Mouse (Mus musculus) MEL (cell line): ENCODE measurements at regions not wholly inside any gene's neighbourhood (a gene's known extent, or its start where the extent isn't known, plus 50 kb on each side); places are given as distances from the start of the nearest gene placed in this dataset.

ENCODE experiments used
- DNase-seq: peaks from one replicate; pipeline ENCODE4 v3.0.0; 2011; ENCODE audit warnings: low read depth, low spot score
- H3K27ac ChIP-seq: 2 replicates; pipeline ENCODE4 v1.5.1; 2012; ENCODE audit warnings: low read depth, mild to moderate bottlenecking, control low read depth, low read length, moderate library complexity; ENCODE audit not compliant: control insufficient read depth
- H3K27me3 ChIP-seq, 2 experiments: fragments of 150-350 bp in 1 of 2; sonication (generic) in 1 of 2; 2 replicates each; pipeline ENCODE4 v1.6.1; 2012; ENCODE audit warnings: low read length in 2 of 2, mild to moderate bottlenecking in 2 of 2, improper control_type of control experiment in 1 of 2, moderate library complexity in 1 of 2; ENCODE audit not compliant: insufficient read depth in 2 of 2, control insufficient read depth in 1 of 2
- H3K36me3 ChIP-seq, 2 experiments: 2 replicates each; pipeline ENCODE4 v1.6.1; 2012 to 2014; ENCODE audit warnings: low read length in 2 of 2, improper control_type of control experiment in 1 of 2, inconsistent platforms in 1 of 2, mild to moderate bottlenecking in 1 of 2; ENCODE audit not compliant: insufficient read depth in 2 of 2, control insufficient read depth in 1 of 2
- H3K4me1 ChIP-seq, 2 experiments: fragments of 150-350 bp in 1 of 2; sonication (generic) in 1 of 2; 2 replicates each; pipeline ENCODE4 v1.6.1; 2012; ENCODE audit warnings: low read length in 2 of 2, improper control_type of control experiment in 1 of 2, mild to moderate bottlenecking in 1 of 2; ENCODE audit not compliant: insufficient read depth in 2 of 2, control insufficient read depth in 1 of 2
- H3K4me3 ChIP-seq, 2 experiments: fragments of 150-350 bp in 1 of 2; sonication (generic) in 1 of 2; 2 replicates each; pipeline ENCODE4 v1.5.1; 2012; ENCODE audit warnings: low read depth in 2 of 2, low read length in 2 of 2, mild to moderate bottlenecking in 2 of 2, moderate library complexity in 2 of 2, control low read depth in 1 of 2, improper control_type of control experiment in 1 of 2; ENCODE audit not compliant: control insufficient read depth in 1 of 2, insufficient read depth in 1 of 2
- H3K79me2 ChIP-seq: 2 replicates; pipeline ENCODE4 v1.6.1; 2012; ENCODE audit warnings: mild to moderate bottlenecking, low read length, moderate library complexity; ENCODE audit not compliant: control insufficient read depth, poor library complexity, insufficient read depth
- H3K9ac ChIP-seq: 2 replicates; pipeline ENCODE4 v1.6.1; 2012; ENCODE audit warnings: low read depth, mild to moderate bottlenecking, control low read depth, low read length, moderate library complexity; ENCODE audit not compliant: control insufficient read depth, poor library complexity, severe bottlenecking
- H3K9me3 ChIP-seq: fragments of 150-350 bp; sonication (generic); replicated peaks from 2 replicates; pipeline ENCODE4 v1.6.1; 2012; ENCODE audit warnings: mild to moderate bottlenecking, low read length, improper control_type of control experiment, moderate library complexity; ENCODE audit not compliant: insufficient read depth
- CHD2 ChIP-seq: IDR thresholded peaks from 2 replicates; pipeline ENCODE4 v1.6.1; 2011; ENCODE audit warnings: low read length, improper control_type of control experiment
- E2F4 ChIP-seq: IDR thresholded peaks from 2 replicates; pipeline ENCODE4 v1.6.1; 2011; ENCODE audit warnings: low read depth, low read length, improper control_type of control experiment, borderline replicate concordance
- ELF1 ChIP-seq: IDR thresholded peaks from 2 replicates; pipeline ENCODE4 v1.6.1; 2014; ENCODE audit warnings: low read depth, mild to moderate bottlenecking, inconsistent platforms, low read length, improper control_type of control experiment, moderate library complexity
- HCFC1 ChIP-seq: IDR thresholded peaks from 2 replicates; pipeline ENCODE4 v1.6.1; 2012; ENCODE audit warnings: low read depth, mild to moderate bottlenecking, inconsistent platforms, low read length, improper control_type of control experiment, moderate library complexity
- MYB ChIP-seq: IDR thresholded peaks from 2 replicates; pipeline ENCODE4 v1.6.1; 2011; ENCODE audit warnings: mild to moderate bottlenecking, low read depth, low read length, improper control_type of control experiment
- POLR2A ChIP-seq, 2 experiments: IDR thresholded peaks; 2 replicates each; pipeline ENCODE4 v1.6.1; 2011 to 2012; ENCODE audit warnings: low read length in 2 of 2, mild to moderate bottlenecking in 2 of 2, control low read depth in 1 of 2, improper control_type of control experiment in 1 of 2, low read depth in 1 of 2, moderate library complexity in 1 of 2; ENCODE audit not compliant: control insufficient read depth in 1 of 2, insufficient read depth in 1 of 2, poor library complexity in 1 of 2
- SIN3A ChIP-seq: IDR thresholded peaks from 2 replicates; pipeline ENCODE4 v1.6.1; 2012; ENCODE audit warnings: low read length, improper control_type of control experiment, inconsistent platforms
- SMC3 ChIP-seq: IDR thresholded peaks from 2 replicates; pipeline ENCODE4 v1.6.1; 2011; ENCODE audit warnings: low read depth, low read length, improper control_type of control experiment
- TAL1 ChIP-seq: IDR thresholded peaks from 2 replicates; pipeline ENCODE4 v1.6.1; 2012; ENCODE audit warnings: mild to moderate bottlenecking, inconsistent platforms, low read length, moderate library complexity, mixed read lengths
- TCF12 ChIP-seq: IDR thresholded peaks from 2 replicates; pipeline ENCODE4 v1.6.1; 2014; ENCODE audit warnings: low read depth, mild to moderate bottlenecking, inconsistent platforms, low read length, improper control_type of control experiment, moderate library complexity
- UBTF ChIP-seq: IDR thresholded peaks from 2 replicates; pipeline ENCODE4 v1.6.1; 2012; ENCODE audit warnings: low read depth, mild to moderate bottlenecking, inconsistent platforms, low read length, improper control_type of control experiment, moderate library complexity, borderline replicate concordance; ENCODE audit not compliant: insufficient read depth

DNA sequence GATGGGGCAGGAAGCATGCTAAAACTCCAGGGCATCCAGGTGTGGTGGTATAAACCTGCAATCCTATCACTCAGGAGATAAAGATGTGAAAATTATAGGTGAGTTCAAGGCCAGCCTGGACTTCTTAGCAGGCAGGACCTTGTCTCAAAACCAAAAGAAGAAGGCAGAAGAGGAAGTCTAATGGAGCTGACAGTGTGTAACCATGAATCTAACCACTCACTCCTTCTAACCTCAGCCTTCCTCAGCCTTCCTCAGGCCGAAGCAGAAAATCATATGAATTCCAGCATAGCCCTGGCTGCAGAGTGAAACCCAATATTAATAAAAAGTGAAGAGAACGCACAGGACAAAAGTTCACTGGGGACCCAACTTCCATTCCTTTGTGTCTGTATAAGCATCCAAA, 128.2 kb upstream of the Jarid2 start:
- H3K9me3 ChIP-seq: no peaks in the 10 kb centered on the region
- no peak overlapping the region for H3K4me3 ChIP-seq
- H3K27me3 ChIP-seq: peaks cover 0 to 2% of the 10 kb centered on the region in 2 experiments; a peak in 1 of 4 replicates
- H3K4me1 ChIP-seq: no peaks in the 10 kb centered on the region
- no peak overlapping the region for H3K27ac ChIP-seq
- H3K9ac ChIP-seq: no peak overlapping the region
- no peaks in the 10 kb centered on the region for H3K36me3 ChIP-seq
- TF ChIP-seq TCF12 (no peak), SIN3A (no peak), SMC3 (no peak), POLR2A (IDR thresholded peaks at IDR 0.05; ENCODE audit: control insufficient read depth in 1 of 2, insufficient read depth in 1 of 2, low read depth in 1 of 2, low read length in 2 of 2, poor library complexity in 1 of 2) (no peak)
- TF ChIP-seq, all 39 proteins: peak for 0
- no peaks in the 10 kb centered on the region for H3K79me2 ChIP-seq
- no peak for DNase-seq

DNA sequence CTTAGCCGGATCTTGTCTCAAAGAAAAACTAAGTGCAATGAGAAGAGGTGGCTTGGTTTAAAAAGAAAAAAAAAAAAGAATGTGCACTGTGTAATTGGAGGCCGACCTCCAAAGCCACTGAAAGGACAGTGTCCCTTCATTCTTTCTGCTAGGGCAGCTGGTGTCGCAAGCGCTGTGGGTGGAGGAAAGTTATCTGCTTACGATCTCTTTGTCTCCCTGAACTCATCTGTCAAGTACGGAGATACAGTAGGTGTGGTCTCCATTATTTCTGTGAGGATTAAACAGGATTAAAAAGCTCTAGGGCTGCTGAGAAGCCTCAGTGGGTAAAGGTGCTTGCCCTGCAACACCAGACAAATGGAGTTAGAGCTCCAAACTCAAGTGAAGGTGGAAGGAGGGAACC, 126.6 kb upstream of the Jarid2 start:
- H3K9ac ChIP-seq: no peak overlapping the region
- H3K4me1 ChIP-seq: no peaks in the 10 kb centered on the region
- no peak for TF ChIP-seq CHD2
- TF ChIP-seq E2F4: no peak
- TF ChIP-seq, all 39 proteins: peak for 0
- H3K36me3 ChIP-seq: no peaks in the 10 kb centered on the region
- no peak overlapping the region for H3K27ac ChIP-seq
- H3K9me3 ChIP-seq: no peaks in the 10 kb centered on the region
- H3K79me2 ChIP-seq: no peaks in the 10 kb centered on the region
- H3K4me3 ChIP-seq: no peak overlapping the region
- DNase-seq: no peak
- peaks cover 0 to 2% of the 10 kb centered on the region in 2 experiments; a peak in 1 of 4 replicates for H3K27me3 ChIP-seq

GRCm38 (mm10) chr13:44607316-44608285, 121.7 kb upstream of the Jarid2 start:
- H3K9me3 ChIP-seq: no peaks in the 10 kb centered on the region
- H3K27me3 ChIP-seq: no peaks in the 10 kb centered on the region; a peak in 1 of 4 replicates
- no peaks in the 10 kb centered on the region for H3K4me1 ChIP-seq
- no peak overlapping the region for H3K4me3 ChIP-seq
- H3K27ac ChIP-seq: no peak overlapping the region
- TF ChIP-seq SIN3A (no peak), HCFC1 (no peak), TAL1 (no peak), ELF1 (no peak), MYB (no peak), UBTF (no peak), E2F4 (no peak)
- H3K36me3 ChIP-seq: no peaks in the 10 kb centered on the region
- no peak overlapping the region for H3K9ac ChIP-seq
- DNase-seq: peak; percentile 13
- no peaks in the 10 kb centered on the region for H3K79me2 ChIP-seq
